Mouse (Mus musculus): ENCODE data around the gene Cdkl3. TPM values are rescaled to one million over a fixed set of nuclear protein-coding genes. Genes with fewer than 3 reads are reported as not detected.

Cdkl3 gene
- polyA plus RNA-seq, 1 experiment from 2014 or later, result 13.9 TPM

- no peak for ATAC-seq (ENCODE audit: insufficient number of reproducible peaks, insufficient read depth, low FRiP score, low TSS enrichment, low read depth)
- H3K4me2 ChIP-seq, result no peak overlapping the region
- H3K27ac ChIP-seq, result no peak overlapping the region
- H3K27me3 ChIP-seq, result no peaks in the 10 kb centered on the region
- no peak overlapping the region for H3K9ac ChIP-seq
- no peak overlapping the region for H3K4me3 ChIP-seq
- H3K4me1 ChIP-seq, result peaks cover 14% of the 10 kb centered on the region
- no peaks in the 10 kb centered on the region for H3K9me3 ChIP-seq
- H3K36me3 ChIP-seq, result peaks cover 45% of the 10 kb centered on the region
- 90% methylated on average over 2 of the region's 2 CpGs for WGBS
Measured at GRCm38 (mm10) chr11:51969511-51969910, 34.5 kb upstream of the Cdkl3 start.

DNA sequence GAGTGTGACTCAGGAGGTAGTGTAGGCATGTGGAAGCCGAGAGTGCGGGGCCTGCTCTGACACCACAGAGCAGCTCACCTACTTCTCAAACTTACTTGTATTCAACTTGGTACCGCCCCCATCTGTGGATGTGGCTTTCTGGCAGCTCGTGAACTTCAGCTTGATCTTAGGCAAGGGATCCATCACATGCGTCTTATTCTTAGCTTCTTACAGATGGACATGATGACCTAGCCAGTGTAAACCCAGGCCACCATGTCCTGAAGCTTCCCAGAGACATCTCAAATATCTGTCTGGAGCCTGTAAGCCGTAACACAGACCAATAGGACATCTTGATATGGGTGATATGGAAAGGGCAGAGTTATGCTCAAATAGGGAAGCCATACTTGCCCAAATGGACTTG lies 32.4 kb upstream of the Cdkl3 start:
- 93% methylated on average over 6 of the region's 6 CpGs for WGBS
- Histone ChIP-seq H3K9me3 (no peaks in the 10 kb centered on the region), H3K27ac (no peak overlapping the region), H3K4me1 (peaks cover 14% of the 10 kb centered on the region), H3K4me3 (no peak overlapping the region), H3K4me2 (no peak overlapping the region), H3K36me3 (peaks cover 59% of the 10 kb centered on the region), H3K9ac (no peak overlapping the region), H3K27me3 (no peaks in the 10 kb centered on the region)
- ATAC-seq (ENCODE audit: insufficient number of reproducible peaks, insufficient read depth, low FRiP score, low TSS enrichment, low read depth), result no peak

DNA sequence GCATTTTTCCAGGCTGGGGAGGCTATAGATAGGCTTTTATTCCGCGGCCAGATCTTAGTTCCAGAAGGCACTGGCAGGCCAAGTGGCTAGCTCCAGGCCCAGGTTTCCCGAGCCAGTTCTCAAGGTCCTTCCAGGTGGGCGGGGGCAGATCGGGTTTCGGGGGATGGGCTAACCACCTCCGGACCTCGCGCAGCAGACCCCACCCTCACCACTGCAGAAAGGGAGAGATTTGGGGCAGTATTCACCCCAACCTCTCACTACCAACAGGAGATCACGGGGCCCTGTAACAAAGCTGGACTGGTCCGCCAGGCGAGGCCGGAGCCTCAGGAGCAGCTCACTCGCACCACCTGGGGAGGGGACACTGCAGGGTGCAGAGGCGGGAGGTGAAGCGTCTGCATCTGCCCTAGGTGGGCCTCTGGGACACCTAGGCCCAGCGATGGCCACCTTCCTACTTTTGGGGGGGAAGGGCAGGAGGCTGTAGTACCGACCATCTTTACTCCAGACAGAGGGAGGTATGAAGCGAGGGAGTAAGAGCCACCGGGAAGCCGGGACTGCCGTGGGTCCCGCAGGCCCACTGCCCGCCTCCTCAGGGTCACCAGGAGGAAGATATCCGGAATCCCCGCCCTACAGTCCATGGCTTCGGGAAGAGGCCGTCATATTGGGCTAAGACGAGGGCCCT lies 4.3 kb upstream of the Cdkl3 start:
- peak; percentile 43 for ATAC-seq (ENCODE audit: insufficient number of reproducible peaks, insufficient read depth, low FRiP score, low TSS enrichment, low read depth)
- H3K36me3 ChIP-seq, result peaks cover 33% of the 10 kb centered on the region
- H3K9ac ChIP-seq, result peak overlapping the region; percentile 99
- peak overlapping the region; percentile 99 for H3K4me3 ChIP-seq
- H3K4me1 ChIP-seq, result peaks cover 39% of the 10 kb centered on the region
- H3K27ac ChIP-seq, result peak overlapping the region; percentile 96
- under 1% methylated on average over 29 of the region's 29 CpGs for WGBS
- H3K9me3 ChIP-seq, result no peaks in the 10 kb centered on the region
- peak overlapping the region; percentile 81 for H3K4me2 ChIP-seq
- H3K27me3 ChIP-seq, result no peaks in the 10 kb centered on the region

GRCm38 (mm10) chr11:52000290-52000962 lies 3.6 kb upstream of the Cdkl3 start, which contains the start of gene Ube2b:
Gene Ube2b (minus strand): TSS chr11:52000762.
- Histone ChIP-seq H3K4me1 (peaks cover 40% of the 10 kb centered on the region), H3K4me3 (peak within 1 kb of the TSS; percentile 99), H3K9me3 (no peaks in the 10 kb centered on the region), H3K9ac (peak within 1 kb of the TSS; percentile 99), H3K36me3 (peaks cover 27% of the 10 kb centered on the region), H3K27me3 (no peaks in the 10 kb centered on the region), H3K27ac (peak within 1 kb of the TSS; percentile 96), H3K4me2 (peak within 1 kb of the TSS; percentile 81)
- peak; percentile 77 for ATAC-seq (ENCODE audit: insufficient number of reproducible peaks, insufficient read depth, low FRiP score, low TSS enrichment, low read depth)
- WGBS, result under 1% methylated on average over 63 of the region's 63 CpGs

GRCm38 (mm10) chr11:52001341-52001740 lies 2.7 kb upstream of the Cdkl3 start:
- no peaks in the 10 kb centered on the region for H3K9me3 ChIP-seq
- 0 out of 2 replicates have a peak overlapping the region, but pooled peaks have one; percentile 11 for H3K9ac ChIP-seq
- ATAC-seq (ENCODE audit: insufficient number of reproducible peaks, insufficient read depth, low FRiP score, low TSS enrichment, low read depth), result no peak
- H3K27ac ChIP-seq, result peak overlapping the region; percentile 96
- peaks cover 18% of the 10 kb centered on the region for H3K36me3 ChIP-seq
- peak overlapping the region; percentile 99 for H3K4me3 ChIP-seq
- peak overlapping the region; percentile 81 for H3K4me2 ChIP-seq
- peaks cover 46% of the 10 kb centered on the region for H3K4me1 ChIP-seq
- H3K27me3 ChIP-seq, result no peaks in the 10 kb centered on the region
- WGBS, result 71% methylated on average over 10 of the region's 10 CpGs

GRCm38 (mm10) chr11:52001861-52002260 lies 2.2 kb upstream of the Cdkl3 start:
- WGBS, result 95% methylated on average over 8 of the region's 8 CpGs
- H3K4me1 ChIP-seq, result peaks cover 46% of the 10 kb centered on the region
- no peak overlapping the region for H3K4me2 ChIP-seq

DNA sequence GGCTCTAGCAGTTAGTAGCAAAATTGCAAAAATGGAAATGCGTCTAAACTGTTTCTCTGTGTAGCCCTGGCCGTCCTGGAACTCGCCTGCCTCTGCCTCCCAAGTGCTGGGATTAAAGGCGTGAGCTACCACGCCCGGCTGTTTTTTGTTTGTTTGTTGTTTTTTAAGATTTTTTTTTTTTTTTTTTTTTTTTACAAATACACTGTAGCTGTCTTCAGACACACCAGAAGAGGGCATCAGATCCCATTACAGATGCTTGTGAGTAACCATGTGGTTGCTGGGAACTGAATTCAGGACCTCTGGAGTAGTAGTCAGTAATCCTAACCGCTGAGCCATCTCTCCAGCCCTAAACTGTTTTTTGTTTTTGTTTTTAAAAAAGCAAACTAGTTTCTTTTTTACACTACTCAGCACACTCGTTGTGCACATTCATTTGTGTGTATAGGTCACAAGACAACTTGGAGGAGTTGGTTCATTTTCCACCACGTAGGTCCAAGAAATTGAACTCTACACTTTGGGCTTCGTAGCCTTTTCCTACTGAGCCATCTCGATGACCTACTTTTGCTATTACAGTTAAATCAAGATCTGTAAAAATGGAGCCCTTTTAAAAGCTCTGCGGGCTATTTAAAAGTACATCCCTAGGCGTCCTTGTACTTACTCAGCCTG lies 1.0 kb upstream of the Cdkl3 start:
- WGBS, result 79% methylated on average over 13 of the region's 13 CpGs
- peak overlapping the region; percentile 92 for H3K27ac ChIP-seq
- ATAC-seq (ENCODE audit: insufficient number of reproducible peaks, insufficient read depth, low FRiP score, low TSS enrichment, low read depth), result no peak
- no peaks in the 10 kb centered on the region for H3K9me3 ChIP-seq
- peak overlapping the region; percentile 84 for H3K9ac ChIP-seq
- peak overlapping the region; percentile 73 for H3K4me2 ChIP-seq
- peaks cover 1% of the 10 kb centered on the region; the same call in 1 of the 2 replicates for H3K36me3 ChIP-seq
- H3K4me1 ChIP-seq, result peaks cover 36% of the 10 kb centered on the region
- peak overlapping the region; percentile 73 for H3K4me3 ChIP-seq
- no peaks in the 10 kb centered on the region for H3K27me3 ChIP-seq

More at GRCm38 (mm10) chr11:52001861-52002260, 2.2 kb upstream of the Cdkl3 start:
- no peaks in the 10 kb centered on the region for H3K9me3 ChIP-seq
- peaks cover 12% of the 10 kb centered on the region for H3K36me3 ChIP-seq
- H3K27me3 ChIP-seq, result no peaks in the 10 kb centered on the region
- no peak for ATAC-seq (ENCODE audit: insufficient number of reproducible peaks, insufficient read depth, low FRiP score, low TSS enrichment, low read depth)
- H3K4me3 ChIP-seq, result no peak overlapping the region
- H3K9ac ChIP-seq, result no peak overlapping the region
- H3K27ac ChIP-seq, result no peak overlapping the region

DNA sequence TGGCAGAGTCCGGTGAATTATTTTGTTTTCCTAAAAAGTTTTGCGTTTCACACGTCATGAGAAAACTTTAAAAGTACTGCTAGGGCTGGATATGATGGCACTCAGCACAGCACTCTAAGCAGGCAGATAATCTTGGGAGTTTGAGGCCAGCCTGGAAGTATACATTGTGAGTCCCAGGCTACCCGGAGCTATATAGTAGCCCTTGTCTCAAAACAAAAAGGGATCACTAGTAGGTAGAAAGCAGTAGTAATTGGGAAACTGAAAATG lies 583 bp upstream of the Cdkl3 start:
- Histone ChIP-seq H3K27ac (peak overlapping the region; percentile 92), H3K9me3 (no peaks in the 10 kb centered on the region), H3K9ac (peak overlapping the region; percentile 84), H3K4me1 (peaks cover 32% of the 10 kb centered on the region), H3K4me3 (peak overlapping the region; percentile 73), H3K36me3 (no peaks in the 10 kb centered on the region), H3K27me3 (no peaks in the 10 kb centered on the region), H3K4me2 (peak overlapping the region; percentile 73)
- 25% methylated on average over 4 of the region's 4 CpGs for WGBS
- no peak for ATAC-seq (ENCODE audit: insufficient number of reproducible peaks, insufficient read depth, low FRiP score, low TSS enrichment, low read depth)

DNA sequence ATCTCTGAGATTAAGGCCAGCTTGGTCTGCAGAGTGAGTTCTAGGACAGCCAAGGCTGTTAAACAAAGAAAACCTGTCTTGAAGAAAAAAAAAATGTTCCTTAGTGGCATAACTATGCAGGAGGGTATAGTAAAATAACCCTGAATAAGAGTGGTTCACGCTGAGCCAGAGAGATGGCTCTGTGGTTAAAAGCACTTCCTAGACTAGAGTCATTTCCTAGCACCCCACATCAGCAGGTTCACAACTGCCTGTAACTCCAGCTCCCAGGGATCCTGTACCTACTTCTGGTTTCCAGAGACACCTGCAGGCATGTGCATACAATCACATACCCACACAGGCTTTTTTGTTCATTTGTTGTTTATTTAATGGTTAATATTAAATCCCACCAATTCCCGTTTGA lies 1.6 kb downstream of the Cdkl3 start:
- H3K36me3 ChIP-seq, result peaks cover 3% of the 10 kb centered on the region; the same call in 1 of the 2 replicates
- H3K4me2 ChIP-seq, result peak overlapping the region; percentile 28; the same call in 1 of the 2 replicates
- no peaks in the 10 kb centered on the region for H3K9me3 ChIP-seq
- no peak overlapping the region for H3K27ac ChIP-seq
- 0 out of 2 replicates have a peak overlapping the region, but pooled peaks have one; percentile 0 for H3K4me3 ChIP-seq
- 61% methylated on average over 2 of the region's 2 CpGs for WGBS
- no peaks in the 10 kb centered on the region for H3K27me3 ChIP-seq
- ATAC-seq (ENCODE audit: insufficient number of reproducible peaks, insufficient read depth, low FRiP score, low TSS enrichment, low read depth), result no peak
- H3K4me1 ChIP-seq, result peaks cover 24% of the 10 kb centered on the region
- H3K9ac ChIP-seq, result no peak overlapping the region

DNA sequence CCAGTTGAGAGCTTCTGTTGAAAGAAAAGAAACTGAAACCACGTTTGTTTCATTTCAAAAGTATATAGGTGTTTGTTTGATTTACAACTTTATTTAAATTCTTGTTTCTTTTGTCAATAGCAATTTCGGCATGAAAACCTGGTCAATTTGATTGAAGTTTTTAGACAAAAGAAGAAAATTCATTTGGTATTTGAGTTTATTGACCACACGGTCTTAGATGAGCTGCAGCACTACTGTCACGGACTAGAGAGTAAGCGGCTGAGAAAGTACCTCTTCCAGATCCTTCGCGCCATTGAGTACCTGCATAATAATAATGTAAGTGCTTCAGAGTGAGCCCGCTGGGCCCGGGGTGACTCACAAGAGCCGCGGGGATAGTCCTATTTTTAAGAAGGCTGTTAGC lies 7.0 kb downstream of the Cdkl3 start:
- H3K4me1 ChIP-seq, result 0 out of 2 replicates have a peak, but pooled peaks cover 3% of the 10 kb centered on the region
- no peaks in the 10 kb centered on the region for H3K9me3 ChIP-seq
- H3K27ac ChIP-seq, result no peak overlapping the region
- H3K9ac ChIP-seq, result no peak overlapping the region
- no peaks in the 10 kb centered on the region for H3K27me3 ChIP-seq
- no peak for ATAC-seq (ENCODE audit: insufficient number of reproducible peaks, insufficient read depth, low FRiP score, low TSS enrichment, low read depth)
- H3K4me2 ChIP-seq, result no peak overlapping the region
- no peak overlapping the region for H3K4me3 ChIP-seq
- H3K36me3 ChIP-seq, result peaks cover 3% of the 10 kb centered on the region; the same call in 1 of the 2 replicates
- WGBS, result 92% methylated on average over 11 of the region's 11 CpGs

- Histone ChIP-seq H3K9ac (no peak overlapping the region), H3K4me1 (no peaks in the 10 kb centered on the region), H3K4me3 (no peak overlapping the region), H3K36me3 (peaks cover 3% of the 10 kb centered on the region; the same call in 1 of the 2 replicates), H3K9me3 (no peaks in the 10 kb centered on the region), H3K27me3 (no peaks in the 10 kb centered on the region), H3K27ac (no peak overlapping the region), H3K4me2 (no peak overlapping the region)
- WGBS, result 89% methylated on average over 5 of the region's 5 CpGs
- no peak for ATAC-seq (ENCODE audit: insufficient number of reproducible peaks, insufficient read depth, low FRiP score, low TSS enrichment, low read depth)
Measured at GRCm38 (mm10) chr11:52011541-52011940, 7.5 kb downstream of the Cdkl3 start.
